Mouse (Mus musculus): ENCODE measurements at regions not wholly inside any gene's neighbourhood (a gene's known extent, or its start where the extent isn't known, plus 50 kb on each side); places are given as distances from the start of the nearest gene placed in this dataset.

DNA sequence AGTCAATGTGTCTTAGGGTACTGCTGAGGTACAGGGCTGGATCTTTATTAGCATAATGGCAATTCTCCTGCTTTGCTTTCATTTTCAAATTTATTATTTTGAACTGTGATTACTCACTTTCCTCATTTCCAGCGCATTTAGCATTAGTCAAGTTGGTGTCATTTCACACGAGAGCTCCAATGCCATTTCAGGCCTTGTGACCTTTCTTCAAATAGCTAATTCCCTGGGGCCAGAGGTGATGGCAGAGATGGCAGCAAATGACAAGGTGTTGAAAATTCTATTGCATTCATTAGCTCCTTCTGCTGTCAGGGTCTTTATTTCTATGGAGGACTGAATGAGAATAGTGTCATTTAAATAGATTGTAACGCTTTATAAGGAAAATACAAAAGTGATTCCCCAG lies 300.9 kb upstream of the Dcn start:
- TF ChIP-seq CTCF (IDR thresholded peaks at IDR 0.05; ENCODE audit: extremely low read depth, insufficient read length, insufficient replicate concordance, low read depth, low read length) (no peak), POLR2A (IDR thresholded peaks at IDR 0.05; ENCODE audit: low read depth, low read length) (no peak)
